Mouse (Mus musculus): ENCODE data around the gene Rap1a.

Rap1a gene

GRCm38 (mm10) chr3:105718746-105719145 lies 82.4 kb downstream of the Rap1a start:
- no peak for TF ChIP-seq GATA4 (IDR thresholded peaks at IDR 0.05; ENCODE audit: insufficient replicate concordance, low read length)

- no peak for TF ChIP-seq GATA4 (IDR thresholded peaks at IDR 0.05; ENCODE audit: insufficient replicate concordance, low read length)
Observed at GRCm38 (mm10) chr3:105717856-105718555, 83.1 kb downstream of the Rap1a start.

GRCm38 (mm10) chr3:105716353-105717000 lies 84.7 kb downstream of the Rap1a start:
- no peak for TF ChIP-seq GATA4 (IDR thresholded peaks at IDR 0.05; ENCODE audit: insufficient replicate concordance, low read length)

- no peak for TF ChIP-seq GATA4 (IDR thresholded peaks at IDR 0.05; ENCODE audit: insufficient replicate concordance, low read length)
Observed at GRCm38 (mm10) chr3:105714820-105715167, 86.3 kb downstream of the Rap1a start.

- TF ChIP-seq GATA4 (IDR thresholded peaks at IDR 0.05; ENCODE audit: insufficient replicate concordance, low read length): no peak
Observed at GRCm38 (mm10) chr3:105714091-105714819, 86.9 kb downstream of the Rap1a start.

GRCm38 (mm10) chr3:105712827-105713226 lies 88.3 kb downstream of the Rap1a start:
- no peak for TF ChIP-seq GATA4 (IDR thresholded peaks at IDR 0.05; ENCODE audit: insufficient replicate concordance, low read length)

- no peak for TF ChIP-seq GATA4 (IDR thresholded peaks at IDR 0.05; ENCODE audit: insufficient replicate concordance, low read length)
Observed at GRCm38 (mm10) chr3:105711741-105712140, 89.4 kb downstream of the Rap1a start.

GRCm38 (mm10) chr3:105710246-105710645 lies 90.9 kb downstream of the Rap1a start:
- no peak for TF ChIP-seq GATA4 (IDR thresholded peaks at IDR 0.05; ENCODE audit: insufficient replicate concordance, low read length)

- no peak for TF ChIP-seq GATA4 (IDR thresholded peaks at IDR 0.05; ENCODE audit: insufficient replicate concordance, low read length)
Observed at GRCm38 (mm10) chr3:105707590-105707989, 93.5 kb downstream of the Rap1a start.

GRCm38 (mm10) chr3:105706366-105707020 lies 94.6 kb downstream of the Rap1a start:
- no peak for TF ChIP-seq GATA4 (IDR thresholded peaks at IDR 0.05; ENCODE audit: insufficient replicate concordance, low read length)

GRCm38 (mm10) chr3:105705561-105705960 lies 95.6 kb downstream of the Rap1a start:
- no peak for TF ChIP-seq GATA4 (IDR thresholded peaks at IDR 0.05; ENCODE audit: insufficient replicate concordance, low read length)

- TF ChIP-seq GATA4 (IDR thresholded peaks at IDR 0.05; ENCODE audit: insufficient replicate concordance, low read length): no peak
Observed at GRCm38 (mm10) chr3:105705061-105705549, 96.0 kb downstream of the Rap1a start.

GRCm38 (mm10) chr3:105704031-105705008 lies 96.8 kb downstream of the Rap1a start, which contains the start of gene Inka2:
TSS of gene Inka2 (plus strand) at chr3:105704599.
- TF ChIP-seq GATA4 (IDR thresholded peaks at IDR 0.05; ENCODE audit: insufficient replicate concordance, low read length): peak; percentile 52; the same call in 1 of the 2 replicates

- TF ChIP-seq GATA4 (IDR thresholded peaks at IDR 0.05; ENCODE audit: insufficient replicate concordance, low read length): no peak
Observed at GRCm38 (mm10) chr3:105703571-105703970, 97.6 kb downstream of the Rap1a start.
